Mouse (Mus musculus) ES-E14 (cell line): ENCODE measurements around the gene Elmo3. TPM values are rescaled to one million over a fixed set of nuclear protein-coding genes. Genes with fewer than 3 reads are reported as not detected.
A peak's percentile ranks its signal among the peaks of the same experiment; 100 is the strongest.

Experiments
- DNase-seq: peaks from one replicate; pipeline ENCODE4 v3.0.0-alpha.2; 2013; ENCODE audit warnings: low read depth, low spot score
- H3K27ac ChIP-seq: 2 replicates; pipeline ENCODE4 v1.5.1; 2012; ENCODE audit warnings: low read depth, mild to moderate bottlenecking, low read length, moderate library complexity, mixed read lengths; ENCODE audit not compliant: poor library complexity, insufficient read depth, severe bottlenecking
- H3K36me3 ChIP-seq: 2 replicates; pipeline ENCODE4 v1.6.1; 2012; ENCODE audit warnings: mild to moderate bottlenecking, low read length, moderate library complexity, mixed read lengths; ENCODE audit not compliant: control insufficient read depth, poor library complexity, insufficient read depth, severe bottlenecking
- H3K4me1 ChIP-seq, 2 experiments: fragments of 150-350 bp in 1 of 2; sonication (generic) in 1 of 2; 2 replicates each; pipeline ENCODE4 v1.6.1; 2012; ENCODE audit warnings: low read length in 2 of 2, mild to moderate bottlenecking in 1 of 2, mixed read lengths in 1 of 2; ENCODE audit not compliant: control insufficient read depth in 2 of 2, insufficient read depth in 2 of 2, poor library complexity in 1 of 2
- H3K4me3 ChIP-seq, 2 experiments: fragments of 150-350 bp in 1 of 2; sonication (generic) in 1 of 2; 2 replicates each; pipeline ENCODE4 v1.5.1; 2012; ENCODE audit warnings: low read length in 2 of 2, low read depth in 1 of 2, mild to moderate bottlenecking in 1 of 2, mixed read lengths in 1 of 2; ENCODE audit not compliant: insufficient read depth in 1 of 2, poor library complexity in 1 of 2, severe bottlenecking in 1 of 2
- H3K9ac ChIP-seq: 2 replicates; pipeline ENCODE4 v1.6.1; 2012; ENCODE audit warnings: low read depth, mild to moderate bottlenecking, low read length, mixed read lengths; ENCODE audit not compliant: poor library complexity, insufficient read depth, severe bottlenecking
- H3K9me3 ChIP-seq: fragments of 150-350 bp; sonication (generic); 2 replicates; pipeline ENCODE4 v1.6.1; 2012; ENCODE audit warnings: low read depth, mild to moderate bottlenecking, low read length; ENCODE audit not compliant: control insufficient read depth, insufficient read depth
- CHD2 ChIP-seq: IDR thresholded peaks from 2 replicates; pipeline ENCODE4 v1.6.1; 2014; ENCODE audit warnings: mild to moderate bottlenecking, low read depth, low read length, inconsistent platforms
- HCFC1 ChIP-seq: IDR thresholded peaks from 2 replicates; pipeline ENCODE4 v1.6.1; 2012; ENCODE audit warnings: low read length, inconsistent platforms, borderline replicate concordance; ENCODE audit not compliant: insufficient read depth
- MAFK ChIP-seq: IDR thresholded peaks from 2 replicates; pipeline ENCODE4 v1.6.1; 2014; ENCODE audit warnings: mild to moderate bottlenecking, low read depth, low read length, inconsistent platforms; ENCODE audit not compliant: insufficient read depth
- ZC3H11A ChIP-seq: IDR thresholded peaks from 2 replicates; pipeline ENCODE4 v1.6.1; 2012; ENCODE audit warnings: low read depth, mild to moderate bottlenecking, inconsistent platforms, low read length, borderline replicate concordance
- ZNF384 ChIP-seq: IDR thresholded peaks from 2 replicates; pipeline ENCODE4 v1.6.1; 2012; ENCODE audit warnings: low read depth, low read length, inconsistent platforms
- in situ Hi-C, 2 experiments: fragments of 600-800 bp; cut with MboI; formaldehyde crosslinking; loops; one replicate each; pipeline ENCODE4 v1.15.1; 2025; ENCODE audit warnings: low sequenced_read_pairs in 2 of 2, inconsistent platforms in 1 of 2; ENCODE audit not compliant: unreplicated experiment in 2 of 2
- total RNA-seq: library from RNA; depleted of rRNA; stranded (reverse); fragments of 300-350 nt; gene quantifications from 2 replicates; pipeline ENCODE4 v1.2.3, GENCODE M21; 2012

Gene Elmo3
- total RNA-seq, 1 experiment = 3.5 TPM

DNA sequence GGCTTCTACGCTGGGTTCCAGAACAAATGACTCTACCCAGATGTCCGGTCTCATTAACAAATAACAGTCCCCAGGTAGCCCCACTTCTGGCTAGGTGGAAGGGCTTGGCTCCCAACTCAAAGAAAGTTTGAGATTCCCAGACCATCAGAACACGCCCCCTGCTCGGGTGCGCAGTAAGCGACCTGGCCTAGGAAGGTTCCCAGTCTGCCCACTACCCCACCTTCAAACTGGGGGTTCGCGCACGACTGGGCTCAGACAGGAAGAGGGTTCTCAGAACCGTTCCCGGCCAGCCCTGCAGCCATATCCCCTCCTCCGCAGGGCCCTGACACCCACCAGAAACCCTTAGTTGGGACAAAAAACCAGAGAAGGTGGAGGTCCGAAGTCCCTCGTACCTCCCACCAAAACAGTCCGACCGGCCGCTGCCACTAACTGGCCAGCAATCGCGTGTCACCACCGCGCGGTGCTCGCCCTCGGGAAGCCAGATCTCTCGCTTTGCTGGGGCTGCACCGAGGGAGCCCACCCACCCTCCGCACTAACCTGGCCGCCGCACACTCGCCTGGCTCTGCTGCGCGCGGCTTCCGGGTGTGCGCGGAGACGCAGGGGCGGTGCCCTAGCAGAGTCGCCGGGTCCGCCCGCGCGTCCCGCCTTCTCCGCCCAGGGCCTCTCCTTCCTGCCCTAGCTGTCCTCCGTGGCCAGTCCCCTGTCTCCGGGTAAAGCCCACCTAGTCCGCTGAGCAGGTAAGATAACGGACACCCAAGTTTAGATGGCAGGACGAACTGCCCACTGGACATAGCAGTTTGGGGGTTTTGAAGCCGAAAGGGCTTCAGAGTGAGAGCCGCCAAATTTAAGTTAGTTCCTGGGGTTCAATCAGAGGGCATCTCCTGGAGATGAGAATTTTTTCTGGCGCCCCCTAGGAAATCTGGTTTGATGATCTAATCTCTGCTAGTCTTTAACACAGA lies 41.1 kb upstream of the Elmo3 start, which contains the start of the genes Tradd and Fbxl8:
TSS of gene Tradd (minus strand) at position 586 of the 959 bp plus-strand sequence.
TSS of gene Fbxl8 (plus strand) at position 625 of the 959 bp plus-strand sequence.
- TF ChIP-seq ZC3H11A (no peak), ZNF384 (no peak), CHD2 (no peak), HCFC1 (no peak), MAFK (no peak)
- peaks cover 0 to 10% of the 10 kb centered on the region in 2 experiments; a peak in 2 of 4 replicates for H3K4me1 ChIP-seq
- DNase-seq = no peak
- no peaks in the 10 kb centered on the region for H3K36me3 ChIP-seq
- no peak within 1 kb of the TSS for H3K27ac ChIP-seq
- peak within 1 kb of the TSS; percentile 79 to 82 for H3K4me3 ChIP-seq
- peak within 1 kb of the TSS; percentile 66 for H3K9ac ChIP-seq
- no peaks in the 10 kb centered on the region for H3K9me3 ChIP-seq
- in situ Hi-C loops = loop anchor here in 1 of 2 experiments (25.0 kb wide), 1 partner anchor 627 kb away; the partner anchor contains the start of genes Ciao2b and Rrad

- Histone ChIP-seq H3K27ac (no peak overlapping the region), H3K36me3 (no peaks in the 10 kb centered on the region), H3K4me1 (peaks cover 0 to 12% of the 10 kb centered on the region in 2 experiments; a peak in 2 of 4 replicates), H3K9me3 (no peaks in the 10 kb centered on the region), H3K9ac (no peak overlapping the region), H3K4me3 (no peak overlapping the region)
- TF ChIP-seq HCFC1 (no peak), MAFK (no peak), ZC3H11A (no peak), CHD2 (no peak), ZNF384 (no peak)
- in situ Hi-C loops = loop anchor here in 1 of 2 experiments (25.0 kb wide), 1 partner anchor 628 kb away; the partner anchor contains the start of genes Ciao2b and Rrad
- DNase-seq = no peak
Observed at GRCm38 (mm10) chr8:105265128-105265527, 40.3 kb upstream of the Elmo3 start.

DNA sequence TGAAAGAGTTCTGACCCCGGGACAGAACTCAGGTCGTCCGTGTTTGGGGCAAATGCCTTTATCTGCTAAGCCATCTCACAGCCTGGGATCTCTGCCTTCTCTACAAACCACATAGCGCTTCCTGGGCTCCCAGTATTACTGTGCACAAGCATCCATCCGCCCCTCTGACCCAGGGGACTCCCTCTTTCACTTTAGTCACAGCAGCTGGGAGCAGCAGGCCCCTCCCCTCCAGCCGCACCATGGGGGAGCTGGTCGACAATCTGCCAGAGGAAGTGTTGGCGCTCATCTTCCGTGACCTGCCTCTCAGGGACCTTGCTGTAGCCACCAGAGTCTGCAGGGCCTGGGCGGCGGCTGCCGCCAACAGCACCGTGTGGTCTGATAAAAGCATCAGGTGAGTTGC lies 38.6 kb upstream of the Elmo3 start:
- Histone ChIP-seq H3K36me3 (no peaks in the 10 kb centered on the region), H3K9me3 (no peaks in the 10 kb centered on the region), H3K4me1 (peaks cover 0 to 15% of the 10 kb centered on the region in 2 experiments; a peak in 2 of 4 replicates), H3K27ac (no peak overlapping the region), H3K4me3 (no peak overlapping the region), H3K9ac (no peak overlapping the region)
- TF ChIP-seq HCFC1 (no peak), MAFK (no peak)
- DNase-seq = no peak
- in situ Hi-C loops = loop anchor here in 1 of 2 experiments (25.0 kb wide), 1 partner anchor 629 kb away; the partner anchor contains the start of genes Ciao2b and Rrad

GRCm38 (mm10) chr8:105268342-105269074 lies 36.9 kb upstream of the Elmo3 start:
- in situ Hi-C loops = loop anchor here in 1 of 2 experiments (25.0 kb wide), 1 partner anchor 631 kb away; the partner anchor contains the start of genes Ciao2b and Rrad
- no peak for DNase-seq
- Histone ChIP-seq H3K4me1 (peaks cover 0 to 15% of the 10 kb centered on the region in 2 experiments; a peak in 2 of 4 replicates), H3K36me3 (no peaks in the 10 kb centered on the region), H3K4me3 (peak overlapping the region; percentile 50 to 58), H3K9me3 (no peaks in the 10 kb centered on the region), H3K27ac (no peak overlapping the region), H3K9ac (peak overlapping the region; percentile 27; the same call in 1 of the 2 replicates)
- no peak for TF ChIP-seq ZC3H11A
